Mouse (Mus musculus): ENCODE measurements around the gene Pigq.

The Pigq gene

DNA sequence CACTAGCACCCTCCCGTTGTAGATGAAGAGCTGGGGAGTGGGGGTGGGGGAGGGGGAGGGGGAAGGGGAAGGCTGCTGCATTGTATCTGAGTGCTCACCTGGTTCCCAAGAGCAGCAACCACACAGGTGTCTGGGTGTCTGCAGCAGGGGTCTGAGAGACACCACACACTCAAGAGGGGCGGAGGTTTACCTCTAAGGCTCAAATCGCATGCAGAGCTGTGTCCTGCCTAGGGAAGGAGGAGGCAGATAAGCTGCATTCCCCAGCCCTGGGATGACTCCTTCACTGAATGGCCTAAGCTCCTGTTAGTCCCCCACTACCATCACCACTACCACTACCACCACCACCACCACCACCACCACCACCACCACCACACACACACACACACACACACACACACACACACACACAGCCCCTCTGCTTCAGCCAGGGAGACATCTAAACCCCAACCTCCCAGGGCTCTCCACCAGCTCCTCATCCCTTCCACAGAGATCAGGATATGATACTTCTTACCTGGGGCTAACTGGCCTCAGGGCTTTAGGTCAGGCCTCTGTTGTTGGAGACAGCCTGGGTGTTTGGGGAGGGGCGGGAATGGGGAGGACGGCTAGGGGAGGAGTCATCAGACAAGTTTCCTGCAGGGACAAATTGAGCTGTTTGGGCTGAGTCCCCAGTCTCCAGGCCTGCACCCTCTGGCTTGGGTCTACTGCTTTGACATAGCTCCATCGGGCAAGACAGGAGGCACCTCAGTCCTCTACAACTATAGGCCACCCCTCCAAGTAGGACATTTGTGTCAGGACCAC, at the start of gene Pigq, which contains the start of gene Nhlrc4:
Gene Pigq, minus strand, starts transcription at position 571 of the 798 bp plus-strand sequence.
Gene Nhlrc4, minus strand, starts transcription at position 596 of the 798 bp plus-strand sequence.
- DNase-seq (ENCODE audit: low read depth) = no peak

GRCm38 (mm10) chr17:25993489-25993888, 48.8 kb upstream of the Pigq start:
- DNase-seq (ENCODE audit: low read depth) = no peak

DNA sequence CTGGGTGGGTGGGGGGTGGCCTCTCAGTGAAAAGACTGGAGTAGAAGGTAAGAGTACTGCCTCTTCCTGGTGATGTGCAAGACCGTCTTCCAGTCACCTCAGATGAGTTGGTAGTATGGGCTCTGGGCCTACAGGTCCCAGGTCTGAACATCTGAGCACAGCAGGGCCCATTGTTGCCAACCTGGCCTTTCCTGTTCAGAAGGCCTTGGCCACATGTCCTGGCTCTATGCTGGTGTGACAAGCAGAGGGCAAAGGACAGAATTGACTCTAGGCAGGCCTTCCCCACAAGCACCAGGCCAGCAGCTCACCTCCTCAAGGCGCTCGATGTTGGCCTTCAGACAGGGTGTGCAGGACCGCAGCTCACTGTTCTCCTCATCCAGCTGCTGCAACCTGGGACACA, 47.5 kb upstream of the Pigq start:
- no peak for DNase-seq (ENCODE audit: low read depth)

DNA sequence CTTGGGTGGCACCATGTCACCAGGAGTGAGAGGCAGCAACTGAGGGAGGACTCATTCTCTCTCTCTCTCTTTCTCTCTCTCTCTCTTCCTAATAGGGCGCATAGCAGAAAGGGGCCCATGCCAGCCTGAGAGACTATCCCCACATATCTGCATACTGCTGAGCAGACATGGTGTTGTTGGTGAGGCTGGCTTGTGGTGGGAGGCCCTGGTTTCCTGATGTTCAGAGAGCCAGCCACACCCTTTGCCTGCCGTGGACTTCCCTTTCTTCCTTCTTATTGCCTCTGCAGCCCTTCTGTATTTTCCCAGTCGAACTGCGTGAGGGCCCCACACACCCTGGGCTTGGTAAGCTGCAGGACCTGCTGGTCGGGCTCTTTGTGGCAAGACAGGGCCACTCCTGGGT, 45.6 kb upstream of the Pigq start:
- DNase-seq (ENCODE audit: low read depth) = peak; percentile 63

- DNase-seq (ENCODE audit: low read depth) = peak; percentile 88
Observed at GRCm38 (mm10) chr17:25985306-25986294, 40.9 kb upstream of the Pigq start, which contains the start of gene Capn15. Gene Capn15, minus strand, starts transcription at chr17:25985796.

GRCm38 (mm10) chr17:25984556-25985305, 40.0 kb upstream of the Pigq start:
- DNase-seq (ENCODE audit: low read depth) = peak; percentile 30

GRCm38 (mm10) chr17:25984066-25984465, 39.3 kb upstream of the Pigq start:
- DNase-seq (ENCODE audit: low read depth) = no peak

GRCm38 (mm10) chr17:25982913-25983312, 38.2 kb upstream of the Pigq start:
- DNase-seq (ENCODE audit: low read depth) = no peak

GRCm38 (mm10) chr17:25980854-25981253, 36.1 kb upstream of the Pigq start:
- no peak for DNase-seq (ENCODE audit: low read depth)

DNA sequence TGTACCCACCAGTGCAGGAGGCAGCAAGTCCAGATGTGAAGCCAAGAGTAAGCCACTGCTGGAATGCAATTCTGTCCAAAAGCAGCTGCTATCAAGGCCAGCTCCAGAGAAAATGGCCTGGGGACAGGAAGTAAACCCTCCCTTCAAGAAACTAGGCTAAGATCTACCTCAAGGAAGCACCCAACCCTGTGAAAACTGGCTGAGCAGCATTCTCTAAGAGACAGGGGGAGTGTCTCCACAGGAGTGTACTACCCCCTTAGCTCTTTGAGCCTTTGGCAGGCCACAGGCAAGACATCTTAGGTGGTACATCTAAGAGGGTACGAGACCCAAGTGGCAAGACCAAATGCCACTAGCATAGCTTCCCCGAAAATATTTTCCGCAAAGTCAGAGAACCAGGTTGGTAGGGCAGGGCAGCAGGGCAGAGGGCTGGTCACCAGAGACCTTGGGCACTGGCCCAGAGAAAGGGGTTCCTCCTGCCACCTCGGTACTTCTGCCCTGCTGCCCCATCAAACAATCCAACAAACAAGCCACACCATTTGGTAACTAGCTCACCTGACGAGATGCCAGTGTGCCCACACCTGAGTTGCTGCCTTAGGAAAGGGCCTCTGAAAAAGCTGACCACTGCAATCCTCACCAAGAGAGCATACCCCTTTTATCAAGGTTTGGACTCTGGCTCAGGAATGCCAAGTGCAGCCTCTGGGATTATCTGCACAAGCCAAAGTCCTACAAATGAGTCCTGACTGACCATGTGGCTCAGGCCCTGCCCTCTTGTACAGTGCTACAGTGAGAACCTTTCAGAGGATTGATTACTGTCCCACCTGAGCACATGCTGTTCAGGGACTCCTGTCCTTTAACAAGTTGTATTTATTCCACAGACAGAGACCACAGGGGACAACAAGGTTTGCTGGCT, 35.3 kb upstream of the Pigq start:
- DNase-seq (ENCODE audit: low read depth) = no peak

DNA sequence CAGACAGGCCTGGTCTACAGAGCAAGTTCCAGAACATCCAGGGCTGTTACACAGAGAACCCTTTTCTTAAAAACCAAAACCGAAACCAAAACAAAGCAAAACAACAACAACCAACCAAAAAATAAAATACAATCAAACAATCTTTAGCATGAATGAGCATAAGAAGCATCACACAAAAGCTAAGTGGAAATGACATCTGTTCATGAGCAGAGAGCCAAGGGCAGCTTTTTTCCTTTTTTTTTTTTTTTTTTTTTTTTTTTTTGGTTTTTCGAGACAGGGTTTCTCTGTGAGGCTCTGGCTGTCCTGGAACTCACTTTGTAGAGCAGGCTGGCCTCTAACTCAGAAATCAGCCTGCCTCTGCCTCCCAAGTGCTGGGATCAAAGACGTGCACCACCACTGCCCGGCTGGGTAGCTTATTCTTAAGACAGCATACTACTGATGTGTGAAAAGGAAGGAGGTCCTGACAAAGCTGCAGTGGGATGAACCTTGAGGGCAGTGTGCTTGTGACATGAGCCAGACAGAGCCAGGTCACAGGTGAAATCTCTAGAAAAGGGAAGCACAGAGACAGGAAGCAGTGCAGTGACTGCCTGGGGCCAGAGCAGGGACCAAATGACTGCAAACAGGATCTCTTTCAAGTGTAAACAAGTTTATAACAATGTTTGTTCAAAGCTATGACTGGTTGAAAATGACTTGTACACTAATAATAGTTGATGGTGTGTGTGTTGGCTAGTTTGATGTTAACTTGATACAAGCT, 26.4 kb upstream of the Pigq start:
- peak; percentile 26 for DNase-seq (ENCODE audit: low read depth)

DNA sequence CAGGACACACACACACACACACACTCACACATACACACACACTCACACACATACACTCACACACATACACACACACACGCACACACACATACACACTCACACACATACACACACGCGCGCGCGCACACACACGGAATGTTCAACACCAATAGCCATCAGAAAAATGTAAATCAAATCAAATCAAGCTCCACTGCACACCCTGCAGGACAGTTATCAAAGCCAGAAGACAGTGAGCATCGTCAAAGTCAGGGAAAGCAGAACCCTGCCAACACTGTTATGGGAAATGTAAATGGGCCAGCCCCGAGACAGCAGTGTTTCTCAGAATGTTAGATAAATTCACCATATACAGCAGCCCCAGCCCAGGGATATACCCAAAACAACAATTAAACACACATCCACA, 25.7 kb upstream of the Pigq start:
- DNase-seq (ENCODE audit: low read depth) = peak; percentile 22

- no peak for DNase-seq (ENCODE audit: low read depth)
Observed at GRCm38 (mm10) chr17:25968176-25968575, 23.4 kb upstream of the Pigq start.

DNA sequence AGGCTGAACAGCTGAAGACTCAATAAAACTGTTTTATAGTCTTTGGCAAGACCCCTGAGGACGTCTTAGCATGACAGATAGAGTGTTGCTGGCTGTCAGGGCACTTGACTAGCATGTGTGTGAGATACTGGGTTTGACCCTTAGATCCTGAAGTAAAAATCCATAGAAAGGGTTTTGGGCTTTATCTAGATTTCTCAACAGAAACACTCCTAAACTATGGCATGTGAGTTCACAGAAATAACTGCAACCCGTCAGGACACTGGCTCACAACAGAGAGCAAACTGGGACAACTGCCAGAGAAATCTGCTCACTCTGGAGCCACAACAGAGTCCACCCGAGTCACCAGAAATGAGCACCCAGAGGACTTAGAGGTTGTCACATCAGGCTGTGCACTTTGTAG, 22.9 kb upstream of the Pigq start:
- no peak for DNase-seq (ENCODE audit: low read depth)

- DNase-seq (ENCODE audit: low read depth) = no peak
Observed at GRCm38 (mm10) chr17:25964271-25964670, 19.5 kb upstream of the Pigq start.

DNA sequence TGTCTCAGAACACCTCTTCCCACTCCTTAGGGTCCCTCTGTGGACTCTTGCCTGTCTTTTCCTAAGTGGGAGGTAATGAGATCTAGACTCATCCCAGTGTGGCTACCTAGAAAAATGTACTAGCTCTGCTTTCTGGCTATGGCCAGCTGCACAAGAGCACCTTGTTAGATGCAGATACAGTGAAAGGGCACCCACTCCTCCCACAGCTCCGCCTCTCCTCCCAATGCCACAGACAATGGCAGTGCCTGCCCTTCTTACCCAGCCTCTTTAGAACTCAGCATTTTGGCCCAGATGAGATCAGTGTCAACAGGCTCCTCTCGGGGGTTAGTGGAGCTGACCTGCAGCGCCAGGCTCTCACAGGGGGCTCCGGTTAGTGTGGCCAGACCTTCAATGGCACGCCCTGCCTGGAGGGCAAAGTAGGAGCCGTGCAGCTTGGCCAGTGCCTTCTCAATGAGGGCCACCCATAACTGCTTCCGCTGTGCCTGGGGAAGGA, 17.7 kb upstream of the Pigq start:
- no peak for DNase-seq (ENCODE audit: low read depth)

DNA sequence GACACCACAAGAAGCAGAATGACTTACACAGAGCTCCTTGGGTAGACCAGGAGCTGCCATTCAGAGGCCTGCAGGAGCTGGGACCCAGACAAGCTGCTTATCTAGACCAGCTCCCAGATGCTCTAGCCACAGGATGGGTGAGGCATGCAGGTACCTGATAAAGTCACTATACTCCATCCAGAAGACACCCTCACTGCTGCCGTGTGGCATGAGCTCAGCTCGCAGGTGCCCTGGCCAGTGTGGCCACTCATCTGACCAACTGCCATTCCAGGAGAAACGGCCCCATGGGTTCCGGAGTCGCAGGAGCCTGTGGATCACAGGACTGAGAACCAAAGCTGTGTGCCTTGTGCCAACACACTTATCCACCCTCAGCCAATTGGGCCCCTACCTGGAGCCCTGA, 16.8 kb upstream of the Pigq start:
- DNase-seq (ENCODE audit: low read depth) = peak; percentile 25

- DNase-seq (ENCODE audit: low read depth) = no peak
Observed at GRCm38 (mm10) chr17:25959630-25960467, 15.1 kb upstream of the Pigq start.

All from 416B (cell line).